In genomic region chr6:143669446-143670130, GRCm38 (mm10) we compare ENCODE assay signal across 10 mouse cellular contexts.
"Had no signal": no experiment of that assay in that cellular context is flagged by ENCODE, and none has a peak within 500 bp of the region (broad histone marks: within the 10 kb centered on the region; RNA-seq: fewer than 3 reads in every experiment).

No protein-coding gene starts in this region.

- DNase-seq: kidney, adult 2 months; kidney, postnatal 25 days; layer of hippocampus, adult 9-11 months; liver, embryonic 13.5 days; lung, adult 2 months; midbrain, embryonic 14.5 days; retina, postnatal 1 day; right cerebral cortex, postnatal 25 days; spleen, adult 18-20 months; thymus, postnatal 25 days had no signal
